Mouse (Mus musculus): ENCODE data around the gene Fktn. TPM values are rescaled to one million over a fixed set of nuclear protein-coding genes. Genes with fewer than 3 reads are reported as not detected.

The Fktn gene
- polyA plus RNA-seq, 1 experiment from 2014 or later: 7.3 TPM

GRCm38 (mm10) chr4:53757030-53757429, 43.2 kb downstream of the Fktn start:
- ATAC-seq (ENCODE audit: low FRiP score, low TSS enrichment): no peak
- Histone ChIP-seq H3K4me3 (ENCODE audit: low read depth, low read length) (no peak overlapping the region), H3K4me2 (replicated peaks; ENCODE audit: low read depth) (no peak overlapping the region), H3K9me3 (ENCODE audit: control insufficient read depth, low read length) (no peaks in the 10 kb centered on the region), H3K9ac (ENCODE audit: low read length) (no peak overlapping the region), H3K27me3 (ENCODE audit: control insufficient read depth, insufficient read depth, low read length) (no peaks in the 10 kb centered on the region), H3K4me1 (replicated peaks; ENCODE audit: control insufficient read depth, insufficient read depth) (no peaks in the 10 kb centered on the region), H3K36me3 (ENCODE audit: control insufficient read depth, insufficient read depth, low read length) (no peaks in the 10 kb centered on the region), H3K27ac (replicated peaks) (no peak overlapping the region)
- DNase-seq (ENCODE audit: low spot score): no peak
- no peak for TF ChIP-seq CTCF (IDR thresholded peaks at IDR 0.05; ENCODE audit: low read depth)
- TF ChIP-seq EP300 (optimal IDR thresholded peaks at IDR 0.05): no peak

DNA sequence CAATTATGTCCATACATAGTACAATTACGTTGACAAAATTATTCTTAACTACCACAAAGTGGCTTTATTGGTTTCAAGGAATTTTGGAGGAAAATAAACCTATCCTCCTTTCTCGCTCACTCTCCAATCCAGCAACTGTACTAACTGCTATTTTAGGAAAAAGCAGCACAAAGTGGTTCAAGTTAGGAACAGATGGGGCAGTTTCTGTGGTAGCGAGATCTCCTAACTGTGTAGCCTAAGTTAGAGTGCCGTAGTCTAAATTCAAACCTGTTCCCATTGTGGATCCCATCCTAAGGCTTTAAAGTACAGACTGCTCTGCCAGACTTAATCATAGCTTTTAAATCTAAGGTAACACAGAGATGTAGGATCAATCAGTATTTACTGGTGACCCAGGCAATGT, 45.0 kb downstream of the Fktn start:
- H3K36me3 ChIP-seq (ENCODE audit: control insufficient read depth, insufficient read depth, low read length): no peaks in the 10 kb centered on the region
- WGBS: 92% methylated on average over 4 of the region's 4 CpGs
- ATAC-seq (ENCODE audit: low FRiP score, low TSS enrichment) (no peak), DNase-seq (ENCODE audit: low spot score) (no peak)
- TF ChIP-seq CTCF (IDR thresholded peaks at IDR 0.05; ENCODE audit: low read depth) (no peak), EP300 (optimal IDR thresholded peaks at IDR 0.05) (no peak)
- no peaks in the 10 kb centered on the region for H3K9me3 ChIP-seq (ENCODE audit: control insufficient read depth, low read length)
- H3K27me3 ChIP-seq (ENCODE audit: control insufficient read depth, insufficient read depth, low read length): no peaks in the 10 kb centered on the region
- H3K4me2 ChIP-seq (replicated peaks; ENCODE audit: low read depth): no peak overlapping the region
- no peak overlapping the region for H3K27ac ChIP-seq (replicated peaks)
- no peaks in the 10 kb centered on the region for H3K4me1 ChIP-seq (replicated peaks; ENCODE audit: control insufficient read depth, insufficient read depth)
- H3K9ac ChIP-seq (ENCODE audit: low read length): no peak overlapping the region
- no peak overlapping the region for H3K4me3 ChIP-seq (ENCODE audit: low read depth, low read length)

- no peaks in the 10 kb centered on the region for H3K4me1 ChIP-seq (replicated peaks; ENCODE audit: control insufficient read depth, insufficient read depth)
- no peak overlapping the region for H3K4me3 ChIP-seq (ENCODE audit: low read depth, low read length)
- H3K27ac ChIP-seq (replicated peaks): no peak overlapping the region
- no peaks in the 10 kb centered on the region for H3K27me3 ChIP-seq (ENCODE audit: control insufficient read depth, insufficient read depth, low read length)
- H3K36me3 ChIP-seq (ENCODE audit: control insufficient read depth, insufficient read depth, low read length): peaks cover 3% of the 10 kb centered on the region; the same call in 1 of the 2 replicates
- no peak for TF ChIP-seq CTCF (IDR thresholded peaks at IDR 0.05; ENCODE audit: low read depth)
- DNase-seq (ENCODE audit: low spot score): no peak
- no peak overlapping the region for H3K4me2 ChIP-seq (replicated peaks; ENCODE audit: low read depth)
- WGBS: 97% methylated on average over 3 of the region's 3 CpGs
- H3K9ac ChIP-seq (ENCODE audit: low read length): no peak overlapping the region
- ATAC-seq (ENCODE audit: low FRiP score, low TSS enrichment): no peak
- H3K9me3 ChIP-seq (ENCODE audit: control insufficient read depth, low read length): no peaks in the 10 kb centered on the region
Measured at GRCm38 (mm10) chr4:53759678-53760077, 45.9 kb downstream of the Fktn start.

DNA sequence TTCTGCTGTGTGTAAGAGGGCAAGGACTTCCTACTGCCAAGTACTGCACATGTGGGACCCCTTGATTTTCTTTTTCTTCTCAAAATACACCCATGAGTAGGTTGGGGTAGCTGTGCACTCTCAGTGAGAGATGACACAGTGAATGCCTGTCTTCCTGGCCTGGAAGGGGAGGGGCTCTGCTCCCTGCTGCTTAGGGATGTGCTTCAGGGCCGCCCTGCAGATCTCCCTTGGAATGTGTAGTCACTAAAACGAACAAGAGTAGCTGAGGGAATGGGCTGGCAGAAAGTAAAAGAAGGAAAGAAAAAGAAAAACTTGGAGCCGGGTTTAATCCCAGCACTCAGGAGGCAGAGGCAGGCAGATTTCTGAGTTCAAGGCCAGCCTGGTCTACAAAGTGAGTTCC, 48.7 kb downstream of the Fktn start:
- no peak overlapping the region for H3K4me2 ChIP-seq (replicated peaks; ENCODE audit: low read depth)
- H3K4me1 ChIP-seq (replicated peaks; ENCODE audit: control insufficient read depth, insufficient read depth): no peaks in the 10 kb centered on the region
- H3K9ac ChIP-seq (ENCODE audit: low read length): no peak overlapping the region
- no peak overlapping the region for H3K27ac ChIP-seq (replicated peaks)
- no peaks in the 10 kb centered on the region for H3K9me3 ChIP-seq (ENCODE audit: control insufficient read depth, low read length)
- H3K4me3 ChIP-seq (ENCODE audit: low read depth, low read length): no peak overlapping the region
- H3K36me3 ChIP-seq (ENCODE audit: control insufficient read depth, insufficient read depth, low read length): peaks cover 3% of the 10 kb centered on the region; the same call in 1 of the 2 replicates
- DNase-seq (ENCODE audit: low spot score): no peak
- 67% methylated on average over 3 of the region's 3 CpGs for WGBS
- H3K27me3 ChIP-seq (ENCODE audit: control insufficient read depth, insufficient read depth, low read length): no peaks in the 10 kb centered on the region
- TF ChIP-seq EP300 (optimal IDR thresholded peaks at IDR 0.05) (no peak), CTCF (IDR thresholded peaks at IDR 0.05; ENCODE audit: low read depth) (no peak)
- ATAC-seq (ENCODE audit: low FRiP score, low TSS enrichment): no peak

- no peaks in the 10 kb centered on the region for H3K27me3 ChIP-seq (ENCODE audit: control insufficient read depth, insufficient read depth, low read length)
- no peak for ATAC-seq (ENCODE audit: low FRiP score, low TSS enrichment)
- DNase-seq (ENCODE audit: low spot score): no peak
- no peak overlapping the region for H3K9ac ChIP-seq (ENCODE audit: low read length)
- TF ChIP-seq CTCF (IDR thresholded peaks at IDR 0.05; ENCODE audit: low read depth) (no peak), EP300 (optimal IDR thresholded peaks at IDR 0.05) (no peak)
- no peak overlapping the region for H3K27ac ChIP-seq (replicated peaks)
- H3K36me3 ChIP-seq (ENCODE audit: control insufficient read depth, insufficient read depth, low read length): no peaks in the 10 kb centered on the region
- no peaks in the 10 kb centered on the region for H3K4me1 ChIP-seq (replicated peaks; ENCODE audit: control insufficient read depth, insufficient read depth)
- no peak overlapping the region for H3K4me2 ChIP-seq (replicated peaks; ENCODE audit: low read depth)
- WGBS: 36% methylated on average over 6 of the region's 6 CpGs
- H3K4me3 ChIP-seq (ENCODE audit: low read depth, low read length): no peak overlapping the region
- H3K9me3 ChIP-seq (ENCODE audit: control insufficient read depth, low read length): no peaks in the 10 kb centered on the region
Measured at GRCm38 (mm10) chr4:53770958-53771735, 57.3 kb downstream of the Fktn start.

DNA sequence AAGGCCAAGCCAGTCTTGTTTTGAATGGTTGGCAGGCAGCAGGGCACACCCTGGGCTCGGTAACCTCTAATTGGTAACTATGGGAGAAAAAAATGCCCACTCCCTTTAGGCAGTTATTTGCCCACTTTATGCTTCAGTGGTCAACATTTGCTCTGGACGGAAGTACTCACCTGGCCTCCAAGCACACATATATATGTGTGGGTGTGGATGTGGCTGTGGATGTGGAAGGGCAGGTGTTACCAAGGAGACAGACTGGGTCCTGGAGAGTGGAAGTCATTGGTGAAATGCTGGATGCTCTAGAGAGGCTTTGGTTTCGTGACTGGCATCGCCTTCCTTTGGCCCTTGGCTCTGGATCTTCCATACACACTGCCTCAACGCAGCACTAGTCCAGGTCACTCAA, 58.2 kb downstream of the Fktn start:
- TF ChIP-seq CTCF (IDR thresholded peaks at IDR 0.05; ENCODE audit: low read depth) (no peak), EP300 (optimal IDR thresholded peaks at IDR 0.05) (no peak)
- H3K9me3 ChIP-seq (ENCODE audit: control insufficient read depth, low read length): no peaks in the 10 kb centered on the region
- DNase-seq (ENCODE audit: low spot score): no peak
- no peaks in the 10 kb centered on the region for H3K4me1 ChIP-seq (replicated peaks; ENCODE audit: control insufficient read depth, insufficient read depth)
- H3K36me3 ChIP-seq (ENCODE audit: control insufficient read depth, insufficient read depth, low read length): no peaks in the 10 kb centered on the region
- no peak overlapping the region for H3K4me3 ChIP-seq (ENCODE audit: low read depth, low read length)
- ATAC-seq (ENCODE audit: low FRiP score, low TSS enrichment): no peak; the same call in 1 of the 2 replicates
- no peak overlapping the region for H3K4me2 ChIP-seq (replicated peaks; ENCODE audit: low read depth)
- H3K9ac ChIP-seq (ENCODE audit: low read length): no peak overlapping the region
- 74% methylated on average over 5 of the region's 5 CpGs for WGBS
- no peaks in the 10 kb centered on the region for H3K27me3 ChIP-seq (ENCODE audit: control insufficient read depth, insufficient read depth, low read length)
- no peak overlapping the region for H3K27ac ChIP-seq (replicated peaks)
